Comparison of ENCODE assay signal across 9 mouse cellular contexts in genomic region chr3:142281093-142281445, GRCm38 (mm10).
DNase-seq lines count a peak whose midpoint lies in the region; ATAC-seq and TF ChIP-seq lines count a peak whose summit lies in the region.
"Had no signal": no experiment of that assay in that cellular context is flagged by ENCODE, and none has a peak within 500 bp of the region (broad histone marks: within the 10 kb centered on the region; RNA-seq: fewer than 3 reads in every experiment).

No protein-coding gene starts in this region.

- TF ChIP-seq EP300 in stomach, postnatal 0 days (optimal IDR thresholded peaks at IDR 0.05), result no peak

- H3K9me3 ChIP-seq in lung, embryonic 14.5 days (ENCODE audit: low read depth, low read length), result no peaks in the 10 kb centered on the region
- H3K9me3 ChIP-seq in kidney, postnatal 0 days (replicated peaks; ENCODE audit: low read length), result no peaks in the 10 kb centered on the region
- H3K9me3 ChIP-seq in stomach, postnatal 0 days (ENCODE audit: control insufficient read depth, low read length), result no peaks in the 10 kb centered on the region
- H3K9me3 ChIP-seq: hindbrain, embryonic 13.5 days had no signal

- H3K9ac ChIP-seq in lung, embryonic 14.5 days, result no peak overlapping the region
- no peak overlapping the region for H3K9ac ChIP-seq in kidney, postnatal 0 days (ENCODE audit: low read depth, low read length)
- no peak overlapping the region for H3K9ac ChIP-seq in stomach, postnatal 0 days (ENCODE audit: low read length)
- H3K9ac ChIP-seq: hindbrain, embryonic 13.5 days had no signal

- no peaks in the 10 kb centered on the region for H3K4me1 ChIP-seq in lung, embryonic 14.5 days (ENCODE audit: insufficient read depth)
- peaks cover 6% of the 10 kb centered on the region for H3K4me1 ChIP-seq in lung, adult 2 months (ENCODE audit: control insufficient read depth, insufficient read depth, low read length)
- no peaks in the 10 kb centered on the region for H3K4me1 ChIP-seq in kidney, postnatal 0 days (replicated peaks; ENCODE audit: insufficient read depth, low read length)
- no peaks in the 10 kb centered on the region for H3K4me1 ChIP-seq in stomach, postnatal 0 days (replicated peaks; ENCODE audit: control insufficient read depth, insufficient read depth)
- H3K4me1 ChIP-seq: hindbrain, embryonic 13.5 days had no signal

- no peak overlapping the region for H3K4me2 ChIP-seq in lung, embryonic 14.5 days
- no peak overlapping the region for H3K4me2 ChIP-seq in kidney, postnatal 0 days (ENCODE audit: low read length)
- no peak overlapping the region for H3K4me2 ChIP-seq in stomach, postnatal 0 days (replicated peaks; ENCODE audit: low read depth)
- H3K4me2 ChIP-seq: hindbrain, embryonic 13.5 days had no signal

- 59% methylated on average over 1 of the region's 1 CpGs for WGBS in lung, embryonic 14.5 days
- WGBS in lung, adult 2 months, result 48% methylated on average over 1 of the region's 1 CpGs
- WGBS in kidney, postnatal 0 days, result 62% methylated on average over 1 of the region's 1 CpGs
- WGBS in stomach, postnatal 0 days, result 55% methylated on average over 1 of the region's 1 CpGs

- H3K4me3 ChIP-seq in lung, embryonic 14.5 days (ENCODE audit: low read depth, low read length), result no peak overlapping the region
- no peak overlapping the region for H3K4me3 ChIP-seq in lung, adult 2 months (replicated peaks; ENCODE audit: extremely low read depth, low read depth, low read length)
- H3K4me3 ChIP-seq in kidney, postnatal 0 days (replicated peaks; ENCODE audit: low read depth, low read length), result no peak overlapping the region
- H3K4me3 ChIP-seq in stomach, postnatal 0 days (ENCODE audit: low read depth, low read length), result no peak overlapping the region
- H3K4me3 ChIP-seq: hindbrain, embryonic 13.5 days had no signal

- H3K27me3 ChIP-seq in lung, embryonic 14.5 days (ENCODE audit: insufficient read depth, low read length), result no peaks in the 10 kb centered on the region
- no peaks in the 10 kb centered on the region for H3K27me3 ChIP-seq in kidney, postnatal 0 days (ENCODE audit: insufficient read depth, low read length)
- no peaks in the 10 kb centered on the region for H3K27me3 ChIP-seq in stomach, postnatal 0 days (ENCODE audit: control insufficient read depth, insufficient read depth, low read length)
- H3K27me3 ChIP-seq: hindbrain, embryonic 13.5 days had no signal

- no peak for DNase-seq in lung, embryonic 14.5 days
- no peak for DNase-seq in lung, adult 2 months
- DNase-seq in brain, embryonic 14.5 days (ENCODE audit: low read depth), result peak; percentile 26
- no peak for DNase-seq in kidney, postnatal 0 days (ENCODE audit: low spot score)
- DNase-seq in stomach, postnatal 0 days (ENCODE audit: low spot score), result peak; percentile 63
- DNase-seq in cerebellum, adult 18-20 months, result no peak
- DNase-seq in cerebellum, adult 11-12 months, result no peak
- no peak for DNase-seq in cerebellum, postnatal 36 days

- TF ChIP-seq POLR2A in lung, adult 2 months (IDR thresholded peaks at IDR 0.05; ENCODE audit: borderline replicate concordance, extremely low read depth, low read depth, low read length), result no peak
- TF ChIP-seq POLR2A in brain, embryonic 14.5 days (IDR thresholded peaks at IDR 0.05; ENCODE audit: borderline replicate concordance, extremely low read depth, insufficient read depth, insufficient read length, poor library complexity, severe bottlenecking), result no peak

- no peaks in the 10 kb centered on the region for H3K36me3 ChIP-seq in lung, embryonic 14.5 days (ENCODE audit: insufficient read depth)
- 0 out of 2 replicates have a peak, but pooled peaks cover 13% of the 10 kb centered on the region for H3K36me3 ChIP-seq in kidney, postnatal 0 days (ENCODE audit: insufficient read depth, low read length)
- no peaks in the 10 kb centered on the region for H3K36me3 ChIP-seq in stomach, postnatal 0 days (ENCODE audit: control insufficient read depth, insufficient read depth, low read length)
- H3K36me3 ChIP-seq: hindbrain, embryonic 13.5 days had no signal

- no peak overlapping the region for H3K27ac ChIP-seq in lung, embryonic 14.5 days (ENCODE audit: low read depth)
- H3K27ac ChIP-seq in kidney, postnatal 0 days, result no peak overlapping the region
- no peak overlapping the region for H3K27ac ChIP-seq in stomach, postnatal 0 days (replicated peaks)
- H3K27ac ChIP-seq: hindbrain, embryonic 13.5 days had no signal

- ATAC-seq in lung, embryonic 14.5 days (ENCODE audit: insufficient read depth), result peak; percentile 56; the same call in 1 of the 2 replicates
- ATAC-seq in kidney, postnatal 0 days (replicated peaks; ENCODE audit: low FRiP score, low read depth), result peak; percentile 86
- ATAC-seq in stomach, postnatal 0 days (ENCODE audit: low FRiP score, low TSS enrichment), result peak; percentile 90

- TF ChIP-seq CTCF in lung, embryonic 14.5 days (IDR thresholded peaks at IDR 0.05; ENCODE audit: low read depth), result no peak
- TF ChIP-seq CTCF in lung, adult 2 months (IDR thresholded peaks at IDR 0.05; ENCODE audit: insufficient read depth, low read length), result no peak
- TF ChIP-seq CTCF in brain, embryonic 14.5 days (IDR thresholded peaks at IDR 0.05; ENCODE audit: borderline replicate concordance, extremely low read depth, insufficient read depth, insufficient read length), result no peak
- no peak for TF ChIP-seq CTCF in kidney, postnatal 0 days (IDR thresholded peaks at IDR 0.05; ENCODE audit: low read depth)
- no peak for TF ChIP-seq CTCF in stomach, postnatal 0 days (IDR thresholded peaks at IDR 0.05; ENCODE audit: low read depth)

Comparison
In these comparisons a context has a peak if more than half of its experiments do, and no peak if none do; other contexts are left out.
1. DNase-seq: peak in brain, embryonic 14.5 days (single experiment) and stomach, postnatal 0 days (single experiment); none in lung, embryonic 14.5 days (single experiment), lung, adult 2 months (single experiment), kidney, postnatal 0 days (single experiment), cerebellum, adult 18-20 months (0 of 2), cerebellum, adult 11-12 months (single experiment) and cerebellum, postnatal 36 days (0 of 2).
2. Peak in every context shown above with its lines, with median percentiles within 50 percentile points of each other: ATAC-seq.